Mouse (Mus musculus): Measurements from ENCODE around the gene Uba7.

DNA sequence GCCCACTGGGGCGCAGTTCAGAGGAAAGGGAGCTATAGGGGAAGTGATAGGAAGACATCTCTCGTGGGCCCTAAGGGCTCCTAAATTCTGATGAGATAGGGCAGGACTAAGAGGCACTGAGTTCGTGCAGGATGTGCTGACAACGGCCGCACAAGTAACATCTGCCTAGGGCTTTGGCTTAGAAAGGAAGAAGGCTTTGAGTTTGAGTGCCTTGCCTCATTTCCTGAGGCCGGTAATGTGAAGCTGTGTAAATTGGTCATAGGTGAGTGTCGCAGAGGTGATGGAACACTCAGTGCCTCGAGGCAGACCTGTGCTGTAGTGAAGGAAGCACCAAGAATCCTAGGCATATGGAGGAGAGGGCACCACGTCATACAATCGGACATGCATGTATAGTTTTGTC, 8.6 kb upstream of the Uba7 start:
- TF ChIP-seq USF1 (IDR thresholded peaks at IDR 0.05; ENCODE audit: low read depth) = no peak
- TF ChIP-seq MYOG (IDR thresholded peaks at IDR 0.05; ENCODE audit: control insufficient read depth, extremely low read depth, insufficient read length) = no peak
